Mouse (Mus musculus) olfactory bulb, adult 2 months (tissue): ENCODE data around the gene Cd72.

Source experiments
- CTCF ChIP-seq: fragments of 200-500 bp; IDR thresholded peaks from 2 replicates; pipeline ENCODE4 v1.5.1; 2012; ENCODE audit warnings: low read depth, mild to moderate bottlenecking, low read length, moderate library complexity; ENCODE audit not compliant: insufficient read depth
- POLR2A ChIP-seq: fragments of 200-500 bp; IDR thresholded peaks from 2 replicates; pipeline ENCODE4 v1.6.1; 2012; ENCODE audit warnings: mild to moderate bottlenecking, low read depth, low read length, moderate library complexity; ENCODE audit not compliant: insufficient read depth

DNA sequence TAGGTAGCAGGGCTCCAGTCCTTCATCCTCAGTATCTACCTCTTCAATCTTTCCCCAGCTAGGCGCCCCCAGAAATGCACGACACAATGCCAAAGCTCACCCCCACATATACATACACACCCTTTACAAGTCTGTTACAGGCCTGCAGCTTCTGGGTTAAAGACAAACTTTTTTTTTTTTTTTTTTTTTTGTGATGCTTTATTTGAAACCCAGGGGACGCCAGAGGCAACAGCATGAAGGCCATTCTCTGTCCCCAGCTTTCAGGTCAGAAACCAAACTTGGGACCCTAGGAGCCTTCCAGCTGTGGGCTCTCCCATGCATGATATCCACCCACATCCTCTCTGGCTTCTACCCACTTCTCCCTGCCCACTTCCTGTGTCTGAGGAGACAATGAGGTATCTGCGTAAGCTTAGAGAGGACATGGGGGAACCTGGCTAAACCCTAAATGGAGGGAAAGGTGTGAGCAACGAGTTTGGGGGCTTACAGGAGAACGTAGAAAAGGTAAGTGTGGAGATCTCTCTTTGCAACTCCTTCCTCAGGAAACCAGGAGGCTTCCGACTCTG lies 27.5 kb upstream of the Cd72 start:
- TF ChIP-seq CTCF = no peak
- TF ChIP-seq POLR2A = no peak
